Mouse (Mus musculus) adrenal gland, adult 2 months (tissue): ENCODE data around the gene Mmab. TPM values are rescaled to one million over a fixed set of nuclear protein-coding genes. Genes with fewer than 3 reads are reported as not detected.

Source experiments
- microRNA-seq, 2 experiments: library from miRNA; unstranded; fragments of <30 nt; microRNA quantifications; one replicate each; pipeline ENCODE4 v1.2.0; 2021
- polyA plus RNA-seq: library from polyadenylated mRNA; depleted of rRNA; stranded (reverse); fragments of >200 nt; gene quantifications from 2 replicates; pipeline ENCODE4 v1.2.3, GENCODE M21; 2012; rRNA removed
- total RNA-seq, 2 experiments: library from RNA; stranded (reverse); gene quantifications; 2 replicates each; pipeline ENCODE4 v1.2.3; 2021

Mmab gene
- total and polyA plus RNA-seq, 3 experiments: 21.2 to 37.4 (median 23.1) TPM

Small RNAs within 50 kb of the gene (microRNA-seq; reads per million reads assigned to microRNA genes)
- 0 to 0.41 reads per million in 2 experiments for gene Mir7027

Other genes with a start within 250 kb of the Mmab start
- gene Foxn4, start 170.3 kb downstream of the Mmab start, total RNA-seq: not detected
- gene Foxn4, start 170.3 kb downstream of the Mmab start, polyA plus RNA-seq: not detected in 2 replicates
- gene Myo1h, start 154.9 kb downstream of the Mmab start, total RNA-seq: under 1 TPM; 0.49 to 0.97 TPM
- 0.22 TPM in 1 of 2 replicates, not detected in the other for gene Myo1h, start 154.9 kb downstream of the Mmab start, polyA plus RNA-seq
- gene Kctd10, start 63.6 kb downstream of the Mmab start, total RNA-seq: 10 to 100 TPM; 67.0 to 76.7 TPM
- 68.9 and 71.4 TPM in 2 replicates for gene Kctd10, start 63.6 kb downstream of the Mmab start, polyA plus RNA-seq
- 10 to 100 TPM; 74.6 to 75.4 TPM for gene Ube3b, start 63.5 kb downstream of the Mmab start, total RNA-seq
- gene Ube3b, start 63.5 kb downstream of the Mmab start, polyA plus RNA-seq: 122 and 137 TPM in 2 replicates
- gene Mvk, start 209 bp upstream of the Mmab start, total RNA-seq: 10 to 100 TPM; 32.6 to 34.0 TPM
- gene Mvk, start 209 bp upstream of the Mmab start, polyA plus RNA-seq: 60.4 and 73.3 TPM in 2 replicates
- gene Fam222a, start 124.0 kb upstream of the Mmab start, total RNA-seq: 10 to 100 TPM; 32.9 to 84.3 TPM
- 68.3 and 72.0 TPM in 2 replicates for gene Fam222a, start 124.0 kb upstream of the Mmab start, polyA plus RNA-seq
- gene Trpv4, start 214.4 kb upstream of the Mmab start, total RNA-seq: 1 to 10 TPM; 2.5 to 3.1 TPM
- gene Trpv4, start 214.4 kb upstream of the Mmab start, polyA plus RNA-seq: 4.5 and 5.4 TPM in 2 replicates
- 10 to 100 TPM; 48.5 to 64.7 TPM for gene Gltp, start 246.9 kb upstream of the Mmab start, total RNA-seq
- 135 and 167 TPM in 2 replicates for gene Gltp, start 246.9 kb upstream of the Mmab start, polyA plus RNA-seq